Comparison of ENCODE assay signal across 17 mouse cellular contexts in genomic region chr15:90303393-90303792, GRCm38 (mm10).
DNase-seq lines count a peak whose midpoint lies in the region; ATAC-seq lines count a peak whose summit lies in the region.
"Had no signal": no experiment of that assay in that cellular context is flagged by ENCODE, and none has a peak within 500 bp of the region (broad histone marks: within the 10 kb centered on the region; RNA-seq: fewer than 3 reads in every experiment).

No protein-coding gene starts in this region.

- peak; percentile 11 for DNase-seq in layer of hippocampus, adult 9-11 months
- DNase-seq in layer of hippocampus, postnatal 25 days (ENCODE audit: extremely low spot score in 1 of 2, low spot score in 1 of 2): no peak
- DNase-seq in right cerebral cortex, adult 2 months (ENCODE audit: low spot score in 2 of 2): peak; percentile 41 to 48
- no peak for DNase-seq in right cerebral cortex, postnatal 4 days
- peak; percentile 29 to 58 for DNase-seq in left cerebral cortex, postnatal 14 days (ENCODE audit: low spot score in 2 of 2)
- no peak for DNase-seq in natural killer cell, adult 2 months (ENCODE audit: low spot score in 2 of 2)
- DNase-seq: adrenal gland, postnatal 10 days; cerebellum, adult 18-20 months; cerebellum, adult 9-11 months; cerebellum, postnatal 36 days; gastrocnemius, adult 2 months; gastrocnemius, postnatal 25 days; heart, adult 11 months; heart, postnatal 36 days had no signal

- no peak for ATAC-seq in granulocyte monocyte progenitor cell, adult 5-6 weeks (replicated peaks; ENCODE audit: poor library complexity, severe bottlenecking)
- ATAC-seq: CD4-positive, CD25-positive, alpha-beta regulatory T cell, adult 4 months; forebrain, embryonic 16.5 days had no signal

- intact Hi-C loops in left cerebral cortex, postnatal 14 days (cut with DNase I): no loop called here

Comparison
In these comparisons a context has a peak if more than half of its experiments do, and no peak if none do; other contexts are left out.
1. DNase-seq: peak in layer of hippocampus, adult 9-11 months (single experiment), right cerebral cortex, adult 2 months (2 of 2) and left cerebral cortex, postnatal 14 days (2 of 2); none in layer of hippocampus, postnatal 25 days (0 of 2), right cerebral cortex, postnatal 4 days (single experiment) and natural killer cell, adult 2 months (0 of 2).